Mouse (Mus musculus) ES-E14 (cell line): ENCODE data around the gene Dmtf1. TPM values are rescaled to one million over a fixed set of nuclear protein-coding genes. Genes with fewer than 3 reads are reported as not detected.

Source experiments
- DNase-seq: peaks from one replicate; pipeline ENCODE4 v3.0.0-alpha.2; 2013; ENCODE audit warnings: low read depth, low spot score
- H3K27ac ChIP-seq: 2 replicates; pipeline ENCODE4 v1.5.1; 2012; ENCODE audit warnings: low read depth, mild to moderate bottlenecking, low read length, moderate library complexity, mixed read lengths; ENCODE audit not compliant: poor library complexity, insufficient read depth, severe bottlenecking
- H3K36me3 ChIP-seq: 2 replicates; pipeline ENCODE4 v1.6.1; 2012; ENCODE audit warnings: mild to moderate bottlenecking, low read length, moderate library complexity, mixed read lengths; ENCODE audit not compliant: control insufficient read depth, poor library complexity, insufficient read depth, severe bottlenecking
- H3K4me1 ChIP-seq, 2 experiments: fragments of 150-350 bp in 1 of 2; sonication (generic) in 1 of 2; 2 replicates each; pipeline ENCODE4 v1.6.1; 2012; ENCODE audit warnings: low read length in 2 of 2, mild to moderate bottlenecking in 1 of 2, mixed read lengths in 1 of 2; ENCODE audit not compliant: control insufficient read depth in 2 of 2, insufficient read depth in 2 of 2, poor library complexity in 1 of 2
- H3K4me3 ChIP-seq, 2 experiments: fragments of 150-350 bp in 1 of 2; sonication (generic) in 1 of 2; 2 replicates each; pipeline ENCODE4 v1.5.1; 2012; ENCODE audit warnings: low read length in 2 of 2, low read depth in 1 of 2, mild to moderate bottlenecking in 1 of 2, mixed read lengths in 1 of 2; ENCODE audit not compliant: insufficient read depth in 1 of 2, poor library complexity in 1 of 2, severe bottlenecking in 1 of 2
- H3K9ac ChIP-seq: 2 replicates; pipeline ENCODE4 v1.6.1; 2012; ENCODE audit warnings: low read depth, mild to moderate bottlenecking, low read length, mixed read lengths; ENCODE audit not compliant: poor library complexity, insufficient read depth, severe bottlenecking
- H3K9me3 ChIP-seq: fragments of 150-350 bp; sonication (generic); 2 replicates; pipeline ENCODE4 v1.6.1; 2012; ENCODE audit warnings: low read depth, mild to moderate bottlenecking, low read length; ENCODE audit not compliant: control insufficient read depth, insufficient read depth
- CHD2 ChIP-seq: IDR thresholded peaks from 2 replicates; pipeline ENCODE4 v1.6.1; 2014; ENCODE audit warnings: mild to moderate bottlenecking, low read depth, low read length, inconsistent platforms
- HCFC1 ChIP-seq: IDR thresholded peaks from 2 replicates; pipeline ENCODE4 v1.6.1; 2012; ENCODE audit warnings: low read length, inconsistent platforms, borderline replicate concordance; ENCODE audit not compliant: insufficient read depth
- MAFK ChIP-seq: IDR thresholded peaks from 2 replicates; pipeline ENCODE4 v1.6.1; 2014; ENCODE audit warnings: mild to moderate bottlenecking, low read depth, low read length, inconsistent platforms; ENCODE audit not compliant: insufficient read depth
- ZC3H11A ChIP-seq: IDR thresholded peaks from 2 replicates; pipeline ENCODE4 v1.6.1; 2012; ENCODE audit warnings: low read depth, mild to moderate bottlenecking, inconsistent platforms, low read length, borderline replicate concordance
- ZNF384 ChIP-seq: IDR thresholded peaks from 2 replicates; pipeline ENCODE4 v1.6.1; 2012; ENCODE audit warnings: low read depth, low read length, inconsistent platforms
- in situ Hi-C, 2 experiments: fragments of 600-800 bp; cut with MboI; formaldehyde crosslinking; loops; one replicate each; pipeline ENCODE4 v1.15.1; 2025; ENCODE audit warnings: low sequenced_read_pairs in 2 of 2, inconsistent platforms in 1 of 2; ENCODE audit not compliant: unreplicated experiment in 2 of 2
- total RNA-seq: library from RNA; depleted of rRNA; stranded (reverse); fragments of 300-350 nt; gene quantifications from 2 replicates; pipeline ENCODE4 v1.2.3, GENCODE M21; 2012

Dmtf1 gene
- total RNA-seq, 1 experiment: 54.7 TPM

- no peak overlapping the region for H3K27ac ChIP-seq
- H3K36me3 ChIP-seq: peaks cover 25% of the 10 kb centered on the region
- no peaks in the 10 kb centered on the region for H3K9me3 ChIP-seq
- TF ChIP-seq MAFK (no peak), CHD2 (no peak), ZC3H11A (no peak), HCFC1 (no peak), ZNF384 (no peak)
- H3K4me1 ChIP-seq: no peaks in the 10 kb centered on the region
- no peak overlapping the region for H3K4me3 ChIP-seq
- no peak for DNase-seq
- in situ Hi-C loops: no loop called here
- H3K9ac ChIP-seq: no peak overlapping the region
These were observed 29.8 kb downstream of the Dmtf1 start for GRCm38 (mm10) chr5:9131786-9132185.

GRCm38 (mm10) chr5:9128566-9128965, 33.0 kb downstream of the Dmtf1 start:
- TF ChIP-seq CHD2 (no peak), ZC3H11A (no peak), HCFC1 (no peak), ZNF384 (no peak), MAFK (no peak)
- Histone ChIP-seq H3K36me3 (peaks cover 26% of the 10 kb centered on the region), H3K9ac (no peak overlapping the region), H3K4me1 (no peaks in the 10 kb centered on the region), H3K4me3 (no peak overlapping the region), H3K27ac (no peak overlapping the region), H3K9me3 (no peaks in the 10 kb centered on the region)
- in situ Hi-C loops: no loop called here
- DNase-seq: no peak

GRCm38 (mm10) chr5:9124134-9124533, 37.4 kb downstream of the Dmtf1 start:
- in situ Hi-C loops: no loop called here
- Histone ChIP-seq H3K9ac (no peak overlapping the region), H3K4me1 (no peaks in the 10 kb centered on the region), H3K27ac (no peak overlapping the region), H3K4me3 (no peak overlapping the region), H3K36me3 (peaks cover 28% of the 10 kb centered on the region), H3K9me3 (no peaks in the 10 kb centered on the region)
- no peak for DNase-seq
- TF ChIP-seq MAFK (no peak), ZC3H11A (no peak), ZNF384 (no peak), HCFC1 (no peak), CHD2 (no peak)

DNA sequence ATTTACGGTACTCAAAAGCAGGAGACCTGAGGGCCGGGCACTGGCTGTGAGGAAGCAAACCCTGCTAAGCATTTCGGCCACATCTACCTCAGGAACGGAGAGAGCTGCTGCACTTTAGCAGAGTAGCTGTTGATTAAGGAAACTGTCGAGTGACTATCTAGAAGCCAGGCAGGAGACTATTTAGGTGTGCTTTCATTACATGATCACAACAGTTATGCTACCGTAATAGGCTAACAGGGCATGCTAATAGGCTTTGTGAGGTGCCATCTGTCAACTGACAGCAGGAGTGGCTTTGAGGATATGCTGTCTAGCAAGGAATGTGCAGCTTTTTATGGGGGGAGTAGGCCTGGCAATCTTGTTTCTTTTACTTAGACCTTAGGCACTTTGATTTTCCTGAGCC, 47.4 kb downstream of the Dmtf1 start:
- H3K9me3 ChIP-seq: no peaks in the 10 kb centered on the region
- TF ChIP-seq MAFK: no peak
- TF ChIP-seq HCFC1: no peak
- TF ChIP-seq ZNF384: no peak
- TF ChIP-seq ZC3H11A: no peak
- no peak for TF ChIP-seq CHD2
- in situ Hi-C loops: no loop called here
- no peak overlapping the region for H3K4me3 ChIP-seq
- H3K4me1 ChIP-seq: no peaks in the 10 kb centered on the region
- no peak overlapping the region for H3K27ac ChIP-seq
- DNase-seq: no peak
- peaks cover 12% of the 10 kb centered on the region for H3K36me3 ChIP-seq
- no peak overlapping the region for H3K9ac ChIP-seq

GRCm38 (mm10) chr5:9111759-9112158, 49.8 kb downstream of the Dmtf1 start:
- Histone ChIP-seq H3K9ac (no peak overlapping the region), H3K36me3 (peaks cover 4% of the 10 kb centered on the region), H3K27ac (no peak overlapping the region), H3K4me1 (no peaks in the 10 kb centered on the region), H3K4me3 (no peak overlapping the region), H3K9me3 (no peaks in the 10 kb centered on the region)
- in situ Hi-C loops: no loop called here
- DNase-seq: peak; percentile 67
- TF ChIP-seq HCFC1: no peak
- TF ChIP-seq MAFK: no peak
- TF ChIP-seq CHD2: no peak
- no peak for TF ChIP-seq ZNF384
- 0 out of 2 replicates have a peak, but pooled peaks have one; percentile 43 for TF ChIP-seq ZC3H11A
